Mouse (Mus musculus) hindbrain, embryonic 10.5 days (tissue): ENCODE measurements around the gene Rgs3. TPM values are rescaled to one million over a fixed set of nuclear protein-coding genes. Genes with fewer than 3 reads are reported as not detected.

Experiments
- DNase-seq: peaks from one replicate; pipeline ENCODE4 v3.0.0-alpha.2; 2017; ENCODE audit warnings: low spot score
- H3K27ac ChIP-seq: fragments of 300-500 bp; sonication (generic); 2 replicates; pipeline ENCODE4 v1.5.1; 2016; ENCODE audit warnings: mild to moderate bottlenecking, moderate library complexity
- H3K27me3 ChIP-seq: fragments of 300-500 bp; sonication (generic); 2 replicates; pipeline ENCODE4 v1.6.1; 2016; ENCODE audit warnings: mild to moderate bottlenecking; ENCODE audit not compliant: poor library complexity, insufficient read depth, severe bottlenecking
- H3K36me3 ChIP-seq: fragments of 300-500 bp; sonication (generic); 2 replicates; pipeline ENCODE4 v1.6.1; 2016; ENCODE audit warnings: mild to moderate bottlenecking, moderate library complexity
- H3K4me1 ChIP-seq: fragments of 300-500 bp; sonication (generic); replicated peaks from 2 replicates; pipeline ENCODE4 v1.6.1; 2016; ENCODE audit warnings: mild to moderate bottlenecking
- H3K4me3 ChIP-seq: fragments of 300-500 bp; sonication (generic); 2 replicates; pipeline ENCODE4 v1.5.1; 2016; ENCODE audit warnings: mild to moderate bottlenecking, moderate library complexity
- H3K9me3 ChIP-seq: fragments of 300-500 bp; sonication (generic); 2 replicates; pipeline ENCODE4 v1.6.1; 2016; ENCODE audit warnings: mild to moderate bottlenecking, moderate library complexity
- WGBS: fragments of 180-500 bp; shearing (Covaris S2); methylation state at CpG from one replicate; pipeline ENCODE4 v1.1.7; 2016; 5-methylcytosine and 5-hydroxymethylcytosine counted together
- polyA plus RNA-seq: library from polyadenylated mRNA; unstranded; fragments of >200 nt; fragmentation: Nextera tagmentation; extraction: Ambion mirVana; gene quantifications from 2 replicates; pipeline ENCODE4 v1.2.1, GENCODE M21; 2016

Rgs3 gene
- polyA plus RNA-seq, 1 experiment from 2014 or later = 48.6 TPM

DNA sequence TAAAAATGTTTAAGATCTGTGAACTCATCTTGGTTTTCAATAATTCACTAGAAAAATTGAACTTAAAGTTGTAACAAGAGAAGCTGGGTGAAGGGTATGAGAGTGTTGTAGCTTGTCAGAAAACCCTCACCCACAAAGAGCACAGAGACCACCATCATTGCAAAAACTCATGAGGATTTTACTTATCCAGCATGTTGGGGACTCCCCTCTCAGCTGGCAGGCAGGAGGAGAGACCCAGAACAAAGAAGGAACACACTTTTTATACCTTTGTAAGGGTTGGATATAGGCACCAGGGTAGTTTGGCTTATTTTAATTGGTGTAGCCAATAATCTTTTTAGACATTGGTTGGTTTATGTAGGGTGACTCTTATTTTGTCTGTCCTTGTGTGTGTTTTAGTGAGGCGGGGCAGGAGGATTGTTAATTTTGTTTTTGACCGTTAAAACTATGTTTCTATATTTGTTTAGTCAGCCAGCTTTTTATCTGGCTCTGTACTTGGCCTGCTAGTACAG, 38.7 kb upstream of the Rgs3 start:
- DNase-seq = no peak
- Histone ChIP-seq H3K9me3 (no peaks in the 10 kb centered on the region), H3K4me1 (peaks cover 47% of the 10 kb centered on the region), H3K4me3 (no peak overlapping the region), H3K27ac (no peak overlapping the region), H3K36me3 (peaks cover 17% of the 10 kb centered on the region), H3K27me3 (no peaks in the 10 kb centered on the region)
- WGBS = 90% methylated on average over 2 of the region's 2 CpGs

DNA sequence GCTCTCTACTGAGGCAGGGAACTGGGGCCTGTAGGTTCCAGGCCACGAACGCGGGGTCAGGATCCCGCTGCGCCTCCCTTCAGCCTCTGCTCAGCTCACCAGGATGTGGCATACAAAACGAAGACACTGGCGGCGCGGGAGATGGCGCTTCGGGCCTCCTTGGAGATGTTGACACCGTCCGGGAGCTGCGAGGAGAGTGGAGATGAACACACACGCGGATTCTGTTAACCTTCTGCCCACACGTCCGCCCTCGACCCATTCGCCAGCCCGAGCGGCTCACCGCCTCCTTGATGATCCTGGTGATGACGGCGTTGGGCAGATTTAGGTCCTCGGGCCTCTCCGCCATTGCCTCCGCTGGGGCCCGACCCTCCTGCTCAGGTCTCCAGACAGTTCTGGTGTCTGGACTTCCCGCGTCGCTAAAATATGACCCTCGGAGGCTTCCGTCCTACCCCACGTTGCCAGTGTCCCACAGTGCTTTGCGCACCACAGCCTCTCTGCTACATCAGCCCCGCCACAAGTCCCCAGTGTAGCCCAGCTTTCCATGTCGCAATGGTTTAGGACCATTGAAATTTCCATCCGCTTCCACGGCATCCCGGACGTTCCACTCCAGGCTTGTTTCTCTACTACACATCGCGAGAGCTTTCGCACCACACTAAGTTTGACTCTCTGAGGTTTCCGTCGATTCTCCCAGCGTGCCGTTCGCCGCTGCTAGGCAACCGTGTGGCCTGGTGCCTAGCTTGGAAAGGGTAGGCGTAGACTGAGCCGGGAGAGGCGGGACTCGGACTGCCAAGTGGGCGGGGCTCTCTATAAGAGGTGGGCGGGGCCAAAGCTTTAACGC, 34.8 kb upstream of the Rgs3 start, which contains the start of the genes Pole3 and 4933430I17Rik:
TSS of gene Pole3 (minus strand) at position 418 of the 838 bp plus-strand sequence.
TSS of gene 4933430I17Rik (plus strand) at position 719 of the 838 bp plus-strand sequence.
- Histone ChIP-seq H3K36me3 (peaks cover 17% of the 10 kb centered on the region), H3K27ac (peak within 1 kb of the TSS; percentile 96), H3K27me3 (no peaks in the 10 kb centered on the region), H3K9me3 (no peaks in the 10 kb centered on the region), H3K4me3 (peak within 1 kb of the TSS; percentile 77), H3K4me1 (peaks cover 19% of the 10 kb centered on the region)
- peak; percentile 98 for DNase-seq
- under 1% methylated on average over 59 of the region's 59 CpGs for WGBS

DNA sequence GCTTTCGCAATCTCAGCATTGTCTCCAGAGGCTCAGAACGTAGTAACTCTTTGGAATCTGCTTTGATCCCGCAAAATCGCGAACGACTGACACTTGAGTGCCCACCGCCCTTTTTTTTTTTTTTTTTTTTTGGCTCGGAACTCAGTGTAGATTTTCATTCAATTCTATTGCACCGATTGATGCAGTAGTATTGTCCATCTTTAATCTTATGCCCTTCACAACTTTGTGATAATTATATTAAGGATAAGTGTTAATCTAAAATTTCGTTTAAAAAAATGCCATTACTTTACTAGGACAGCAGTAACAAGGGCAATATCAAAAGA, 34.2 kb upstream of the Rgs3 start:
- H3K4me3 ChIP-seq = peak overlapping the region; percentile 77
- H3K27me3 ChIP-seq = no peaks in the 10 kb centered on the region
- peaks cover 17% of the 10 kb centered on the region for H3K36me3 ChIP-seq
- DNase-seq = no peak
- WGBS = 2% methylated on average over 10 of the region's 10 CpGs
- H3K27ac ChIP-seq = peak overlapping the region; percentile 96
- no peaks in the 10 kb centered on the region for H3K9me3 ChIP-seq
- peaks cover 17% of the 10 kb centered on the region for H3K4me1 ChIP-seq

DNA sequence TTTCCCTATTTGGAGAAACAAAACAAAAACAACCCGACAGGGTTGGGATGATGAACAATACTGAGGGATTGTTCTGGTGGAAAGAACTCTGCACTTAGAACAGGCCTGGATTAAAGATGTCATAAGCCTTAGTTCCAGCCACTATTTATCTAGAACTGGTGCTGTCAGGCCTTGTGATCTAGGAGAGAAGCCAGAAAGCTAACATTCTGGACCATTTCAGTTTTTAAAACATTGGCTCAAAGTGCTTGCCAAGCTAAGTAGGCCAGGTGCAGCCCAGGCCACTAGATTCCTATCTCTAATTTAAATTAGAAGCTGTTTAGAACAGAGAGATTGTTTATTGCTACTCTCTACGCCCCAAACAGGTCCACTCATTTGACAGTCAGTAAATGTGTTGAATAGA, 33.4 kb upstream of the Rgs3 start:
- Histone ChIP-seq H3K9me3 (no peaks in the 10 kb centered on the region), H3K27me3 (no peaks in the 10 kb centered on the region), H3K4me1 (peaks cover 19% of the 10 kb centered on the region), H3K4me3 (no peak overlapping the region), H3K36me3 (peaks cover 17% of the 10 kb centered on the region), H3K27ac (no peak overlapping the region)
- no peak for DNase-seq
- WGBS = 69% methylated on average over 2 of the region's 2 CpGs

DNA sequence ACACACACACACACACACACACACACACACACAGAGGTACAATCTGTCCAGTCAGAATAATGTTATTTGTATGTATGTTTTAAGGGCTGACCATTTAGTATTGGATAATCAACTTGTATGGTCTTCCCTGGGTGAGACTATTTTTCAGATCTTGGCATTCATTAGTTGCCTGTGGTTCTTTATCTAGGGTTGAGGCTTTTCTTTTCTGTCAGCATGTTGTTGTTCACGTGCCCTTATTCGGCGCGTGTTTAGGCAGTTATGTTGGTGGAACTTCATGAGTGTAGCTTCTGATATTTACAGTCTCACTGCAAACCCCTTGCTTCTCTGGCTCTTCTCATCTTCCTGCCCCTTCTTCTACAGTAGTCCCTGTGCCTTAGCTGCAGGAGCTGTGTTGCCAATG, 32.0 kb upstream of the Rgs3 start:
- H3K27me3 ChIP-seq = no peaks in the 10 kb centered on the region
- no peak overlapping the region for H3K27ac ChIP-seq
- 86% methylated on average over 4 of the region's 4 CpGs for WGBS
- H3K4me3 ChIP-seq = no peak overlapping the region
- no peaks in the 10 kb centered on the region for H3K9me3 ChIP-seq
- peaks cover 11% of the 10 kb centered on the region for H3K36me3 ChIP-seq
- H3K4me1 ChIP-seq = peaks cover 19% of the 10 kb centered on the region
- DNase-seq = no peak

DNA sequence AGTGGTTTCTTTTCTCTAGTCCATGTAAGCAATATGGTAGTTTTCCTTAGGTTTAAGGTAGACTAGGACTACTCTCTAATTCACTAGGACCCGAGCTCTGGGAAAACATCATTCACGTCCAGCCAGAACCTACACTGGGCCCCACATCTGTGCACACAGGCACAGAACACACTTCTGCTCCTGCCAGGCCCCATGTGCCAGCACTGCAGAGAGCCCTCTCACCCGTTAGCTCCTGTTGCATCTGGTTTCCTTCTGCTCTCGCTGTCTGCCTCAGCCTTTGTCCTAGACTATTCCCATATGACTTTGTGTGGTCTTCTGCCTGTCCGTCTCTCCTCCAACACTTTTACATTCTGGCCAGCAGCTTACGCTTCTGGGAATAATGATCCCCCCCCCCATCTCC, 25.9 kb upstream of the Rgs3 start:
- Histone ChIP-seq H3K4me3 (no peak overlapping the region), H3K27me3 (no peaks in the 10 kb centered on the region), H3K27ac (no peak overlapping the region), H3K9me3 (no peaks in the 10 kb centered on the region), H3K36me3 (no peaks in the 10 kb centered on the region), H3K4me1 (peaks cover 4% of the 10 kb centered on the region; the same call in 1 of the 2 replicates)
- no peak for DNase-seq
- WGBS = 84% methylated on average over 6 of the region's 6 CpGs

DNA sequence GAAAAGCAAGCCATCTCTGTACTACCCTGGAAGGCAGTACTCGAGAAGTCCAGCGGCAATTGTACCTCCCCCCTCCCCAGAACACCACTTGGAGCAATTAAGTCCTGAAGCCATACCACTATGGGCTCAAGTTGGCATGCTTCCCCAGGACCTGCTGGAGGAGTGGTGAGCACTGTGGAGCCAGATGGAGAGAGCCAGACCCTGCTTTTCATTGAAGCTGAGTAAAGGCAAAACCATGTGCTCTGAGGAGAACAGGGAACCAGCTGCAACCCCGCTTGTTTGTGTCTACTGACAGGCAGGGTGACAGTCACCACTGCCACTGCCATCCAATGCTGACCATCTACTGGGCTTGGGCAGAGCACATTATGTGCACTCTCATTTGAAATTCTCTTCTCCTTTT, 17.8 kb upstream of the Rgs3 start:
- no peak for DNase-seq
- Histone ChIP-seq H3K27ac (no peak overlapping the region), H3K36me3 (no peaks in the 10 kb centered on the region), H3K9me3 (no peaks in the 10 kb centered on the region), H3K27me3 (no peaks in the 10 kb centered on the region), H3K4me1 (no peaks in the 10 kb centered on the region), H3K4me3 (no peak overlapping the region)
- 84% methylated on average over 3 of the region's 3 CpGs for WGBS

DNA sequence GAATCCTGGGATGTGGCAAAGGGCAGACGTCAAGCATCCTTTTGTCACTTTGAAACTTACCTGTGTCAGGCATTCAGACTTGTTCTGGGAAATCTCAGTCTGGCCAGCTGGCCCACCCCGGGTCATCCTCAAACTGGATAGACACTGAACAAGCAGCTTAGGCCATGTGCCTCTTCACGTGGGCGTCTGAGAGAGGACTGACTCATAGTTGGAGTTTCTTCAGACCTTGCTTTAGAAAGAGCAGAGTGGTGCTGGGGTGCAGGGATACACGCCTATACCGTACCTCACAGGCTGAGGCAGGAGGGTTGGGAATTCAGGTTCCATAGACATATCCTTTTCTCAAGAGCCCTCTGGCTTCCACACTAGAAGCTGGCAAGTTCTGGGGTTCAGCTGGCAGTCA, 15.9 kb upstream of the Rgs3 start:
- Histone ChIP-seq H3K4me3 (no peak overlapping the region), H3K27me3 (no peaks in the 10 kb centered on the region), H3K36me3 (no peaks in the 10 kb centered on the region), H3K9me3 (no peaks in the 10 kb centered on the region), H3K27ac (no peak overlapping the region), H3K4me1 (no peaks in the 10 kb centered on the region)
- DNase-seq = no peak
- 85% methylated on average over 6 of the region's 6 CpGs for WGBS

DNA sequence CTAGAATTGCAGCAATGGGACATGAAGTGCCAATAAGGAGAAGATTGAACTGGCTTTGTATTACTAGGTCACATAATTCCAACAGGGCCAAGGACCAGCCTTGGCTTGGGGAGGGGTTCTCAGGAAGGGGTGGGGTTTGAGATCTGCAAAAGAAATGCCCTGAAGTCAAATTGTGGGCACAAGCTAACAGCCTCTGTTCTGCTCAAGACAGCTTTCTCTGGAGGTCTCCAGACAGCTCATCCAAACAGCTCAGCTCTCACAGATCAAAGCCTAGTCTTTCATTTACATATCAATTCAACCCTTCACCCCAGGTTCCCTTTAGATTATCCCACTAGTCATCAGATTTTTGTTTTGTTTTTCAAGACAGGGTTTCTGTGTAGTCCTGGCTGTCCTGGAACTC, 14.8 kb upstream of the Rgs3 start:
- no peak overlapping the region for H3K27ac ChIP-seq
- DNase-seq = no peak
- H3K9me3 ChIP-seq = no peaks in the 10 kb centered on the region
- H3K36me3 ChIP-seq = no peaks in the 10 kb centered on the region
- no peak overlapping the region for H3K4me3 ChIP-seq
- H3K4me1 ChIP-seq = no peaks in the 10 kb centered on the region
- no peaks in the 10 kb centered on the region for H3K27me3 ChIP-seq

DNA sequence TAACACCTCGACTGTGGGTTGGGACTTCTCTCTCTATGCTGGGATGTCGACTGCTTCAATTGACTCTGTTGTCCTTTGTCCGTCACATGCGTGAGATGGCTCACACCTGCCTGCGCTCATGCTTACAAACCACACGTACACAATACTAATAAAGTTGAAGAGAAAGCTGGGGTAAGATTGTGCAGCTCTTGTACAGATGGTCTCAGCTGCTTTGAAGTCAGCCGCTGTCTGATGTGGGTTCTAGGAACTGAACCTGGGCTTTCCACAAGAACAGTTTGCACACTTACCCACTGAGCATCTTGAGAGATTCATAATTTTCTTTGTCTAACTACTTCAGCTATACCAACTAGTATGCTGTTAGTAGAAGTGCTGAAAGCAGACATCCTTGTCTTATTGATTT, 7.7 kb upstream of the Rgs3 start:
- DNase-seq = no peak
- Histone ChIP-seq H3K27ac (no peak overlapping the region), H3K9me3 (no peaks in the 10 kb centered on the region), H3K4me1 (no peaks in the 10 kb centered on the region), H3K36me3 (no peaks in the 10 kb centered on the region), H3K4me3 (no peak overlapping the region), H3K27me3 (no peaks in the 10 kb centered on the region)
- WGBS = 87% methylated on average over 7 of the region's 7 CpGs

DNA sequence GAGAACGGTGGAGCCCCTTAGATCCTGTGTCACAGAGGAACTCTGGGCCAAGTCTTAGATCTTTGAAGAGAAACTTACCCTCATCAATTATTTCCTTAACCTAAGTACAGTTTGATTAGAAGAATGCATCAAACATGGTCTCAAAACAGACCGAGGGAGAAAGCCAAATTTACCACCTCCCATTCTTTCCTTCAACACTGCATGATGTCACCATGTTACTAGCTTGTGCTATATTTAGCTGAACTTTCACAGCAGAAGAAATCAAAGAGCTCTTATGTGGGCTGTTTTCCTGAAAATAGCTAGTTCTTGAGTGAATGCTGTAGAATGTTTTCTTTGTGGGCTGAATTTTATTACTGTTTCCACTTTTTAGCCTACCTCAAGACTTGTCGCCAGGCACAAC, 2.2 kb upstream of the Rgs3 start:
- H3K27me3 ChIP-seq = no peaks in the 10 kb centered on the region
- H3K36me3 ChIP-seq = no peaks in the 10 kb centered on the region
- WGBS = 82% methylated on average over 3 of the region's 3 CpGs
- H3K4me3 ChIP-seq = no peak overlapping the region
- H3K4me1 ChIP-seq = 0 out of 2 replicates have a peak, but pooled peaks cover 5% of the 10 kb centered on the region
- no peak for DNase-seq
- no peak overlapping the region for H3K27ac ChIP-seq
- H3K9me3 ChIP-seq = no peaks in the 10 kb centered on the region

DNA sequence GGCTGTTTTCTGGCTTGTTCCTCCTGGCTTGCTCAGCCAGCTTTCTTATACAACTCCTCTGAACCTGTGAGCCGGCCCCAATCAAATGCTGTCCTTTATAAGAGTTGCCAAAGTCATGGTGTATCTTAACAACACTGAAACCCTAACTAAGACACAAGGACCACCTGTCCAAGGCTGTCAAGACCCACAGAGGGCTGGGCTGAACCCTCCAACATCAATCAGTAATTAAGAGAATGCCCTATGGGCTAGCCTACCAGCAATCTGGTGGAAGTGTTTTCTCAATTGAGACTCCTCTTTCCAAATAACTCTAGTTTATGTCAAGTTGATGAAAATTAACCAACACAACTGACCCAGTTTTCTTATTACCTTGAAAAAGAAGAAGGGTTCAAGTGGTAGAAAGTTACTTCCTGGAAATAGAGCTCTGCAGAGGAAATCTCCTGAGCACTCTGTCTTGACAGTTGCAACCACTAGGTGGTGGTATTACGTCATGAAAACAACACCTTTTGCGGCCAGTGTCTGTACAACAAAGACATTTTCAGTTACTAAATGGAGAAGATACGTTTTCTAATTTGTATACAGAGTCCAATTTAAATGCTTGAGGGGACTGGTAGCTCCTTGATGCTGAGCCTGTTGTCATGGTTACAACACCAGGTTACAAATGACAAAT, 1.4 kb downstream of the Rgs3 start:
- DNase-seq = peak; percentile 62
- Histone ChIP-seq H3K36me3 (no peaks in the 10 kb centered on the region), H3K27ac (peak overlapping the region; percentile 46), H3K9me3 (no peaks in the 10 kb centered on the region), H3K4me1 (0 out of 2 replicates have a peak, but pooled peaks cover 5% of the 10 kb centered on the region), H3K27me3 (no peaks in the 10 kb centered on the region), H3K4me3 (no peak overlapping the region)
- WGBS = 26% methylated on average over 4 of the region's 4 CpGs

DNA sequence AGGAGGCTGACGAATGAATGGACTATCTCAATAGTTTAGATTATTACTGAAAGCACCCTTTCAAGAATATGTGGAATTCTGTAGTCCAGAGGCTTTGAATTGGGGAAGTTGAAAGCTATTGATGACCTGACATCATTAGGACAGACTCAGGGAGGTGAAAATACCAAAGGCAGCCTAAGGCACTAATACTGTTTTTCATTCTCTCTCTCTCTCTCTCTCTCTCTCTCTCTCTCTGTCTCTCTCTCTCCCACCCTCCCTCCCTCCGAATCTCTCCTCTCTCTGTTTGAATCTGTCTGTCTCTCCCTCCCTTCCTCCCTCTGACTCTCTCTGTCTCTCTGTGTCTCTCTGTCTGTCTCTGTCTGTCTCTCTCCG, 2.0 kb downstream of the Rgs3 start:
- Histone ChIP-seq H3K36me3 (no peaks in the 10 kb centered on the region), H3K4me3 (no peak overlapping the region), H3K27me3 (no peaks in the 10 kb centered on the region), H3K27ac (peak overlapping the region; percentile 46), H3K9me3 (no peaks in the 10 kb centered on the region), H3K4me1 (0 out of 2 replicates have a peak, but pooled peaks cover 5% of the 10 kb centered on the region)
- DNase-seq = no peak
- 69% methylated on average over 3 of the region's 3 CpGs for WGBS
